Mouse (Mus musculus): Measurements from ENCODE around the gene AC141477.1. TPM values are rescaled to one million over a fixed set of nuclear protein-coding genes. Genes with fewer than 3 reads are reported as not detected.

AC141477.1 gene
- total and polyA plus RNA-seq, 2 experiments = not detected

- peak; percentile 19 for DNase-seq (ENCODE audit: extremely low read depth, low read depth, low spot score)
- H3K36me3 ChIP-seq (ENCODE audit: control insufficient read depth, insufficient read depth, low read length) = no peaks in the 10 kb centered on the region
- H3K27ac ChIP-seq (replicated peaks; ENCODE audit: insufficient read depth, low read depth, low read length) = no peak overlapping the region
- H3K79me2 ChIP-seq (ENCODE audit: control insufficient read depth, insufficient read depth, low read length) = no peaks in the 10 kb centered on the region
- H3K4me1 ChIP-seq (ENCODE audit: control insufficient read depth, insufficient read depth, low read length) = no peaks in the 10 kb centered on the region
- no peak overlapping the region for H3K4me3 ChIP-seq (ENCODE audit: insufficient read depth, low read depth, low read length)
- H3K27me3 ChIP-seq (ENCODE audit: control insufficient read depth, insufficient read depth, low read length) = no peaks in the 10 kb centered on the region
- no peak overlapping the region for H3K9ac ChIP-seq (ENCODE audit: low read depth, low read length)
- no peak for TF ChIP-seq POLR2A (IDR thresholded peaks at IDR 0.05; ENCODE audit: extremely low read depth, insufficient read depth, low read length)
- peak; percentile 80 for TF ChIP-seq CTCF (IDR thresholded peaks at IDR 0.05; ENCODE audit: low read depth, low read length)
- 49% methylated on average over 5 of the region's 5 CpGs for WGBS
Measured at GRCm38 (mm10) chr10:76455289-76455688, 15.0 kb upstream of the AC141477.1 start.

- WGBS = 75% methylated on average over 5 of the region's 5 CpGs
Measured at GRCm38 (mm10) chr10:76448851-76449250, 8.6 kb upstream of the AC141477.1 start, which contains the start of gene 2610028H24Rik. Gene 2610028H24Rik, plus strand, starts transcription at chr10:76449081.

GRCm38 (mm10) chr10:76447406-76448229 lies 7.4 kb upstream of the AC141477.1 start:
- Histone ChIP-seq H3K4me3 (ENCODE audit: insufficient read depth, low read depth, low read length) (no peak overlapping the region), H3K36me3 (ENCODE audit: control insufficient read depth, insufficient read depth, low read length) (no peaks in the 10 kb centered on the region), H3K4me1 (ENCODE audit: control insufficient read depth, insufficient read depth, low read length) (peaks cover 4% of the 10 kb centered on the region), H3K27ac (replicated peaks; ENCODE audit: insufficient read depth, low read depth, low read length) (no peak overlapping the region), H3K27me3 (ENCODE audit: control insufficient read depth, insufficient read depth, low read length) (no peaks in the 10 kb centered on the region), H3K9ac (ENCODE audit: low read depth, low read length) (no peak overlapping the region), H3K79me2 (ENCODE audit: control insufficient read depth, insufficient read depth, low read length) (no peaks in the 10 kb centered on the region)
- DNase-seq (ENCODE audit: extremely low read depth, low read depth, low spot score) = no peak
- TF ChIP-seq POLR2A (IDR thresholded peaks at IDR 0.05; ENCODE audit: extremely low read depth, insufficient read depth, low read length) (no peak), CTCF (IDR thresholded peaks at IDR 0.05; ENCODE audit: low read depth, low read length) (no peak)
- 79% methylated on average over 15 of the region's 15 CpGs for WGBS

More at GRCm38 (mm10) chr10:76448851-76449250, 8.6 kb upstream of the AC141477.1 start, which contains the start of gene 2610028H24Rik:
- no peaks in the 10 kb centered on the region for H3K36me3 ChIP-seq (ENCODE audit: control insufficient read depth, insufficient read depth, low read length)
- no peak for DNase-seq (ENCODE audit: extremely low read depth, low read depth, low spot score)
- no peak within 1 kb of the TSS for H3K27ac ChIP-seq (replicated peaks; ENCODE audit: insufficient read depth, low read depth, low read length)
- no peak within 1 kb of the TSS for H3K9ac ChIP-seq (ENCODE audit: low read depth, low read length)
- no peaks in the 10 kb centered on the region for H3K79me2 ChIP-seq (ENCODE audit: control insufficient read depth, insufficient read depth, low read length)
- no peak within 1 kb of the TSS for H3K4me3 ChIP-seq (ENCODE audit: insufficient read depth, low read depth, low read length)
- H3K4me1 ChIP-seq (ENCODE audit: control insufficient read depth, insufficient read depth, low read length) = no peaks in the 10 kb centered on the region
- H3K27me3 ChIP-seq (ENCODE audit: control insufficient read depth, insufficient read depth, low read length) = no peaks in the 10 kb centered on the region
- TF ChIP-seq CTCF (IDR thresholded peaks at IDR 0.05; ENCODE audit: low read depth, low read length) (no peak), POLR2A (IDR thresholded peaks at IDR 0.05; ENCODE audit: extremely low read depth, insufficient read depth, low read length) (no peak)

- Histone ChIP-seq H3K9ac (ENCODE audit: low read depth, low read length) (no peak overlapping the region), H3K4me1 (ENCODE audit: control insufficient read depth, insufficient read depth, low read length) (peaks cover 6% of the 10 kb centered on the region), H3K4me3 (ENCODE audit: insufficient read depth, low read depth, low read length) (no peak overlapping the region), H3K79me2 (ENCODE audit: control insufficient read depth, insufficient read depth, low read length) (peaks cover 5% of the 10 kb centered on the region), H3K36me3 (ENCODE audit: control insufficient read depth, insufficient read depth, low read length) (no peaks in the 10 kb centered on the region), H3K27me3 (ENCODE audit: control insufficient read depth, insufficient read depth, low read length) (no peaks in the 10 kb centered on the region), H3K27ac (replicated peaks; ENCODE audit: insufficient read depth, low read depth, low read length) (no peak overlapping the region)
- DNase-seq (ENCODE audit: extremely low read depth, low read depth, low spot score) = peak; percentile 12
- WGBS = 58% methylated on average over 4 of the region's 4 CpGs
- TF ChIP-seq CTCF (IDR thresholded peaks at IDR 0.05; ENCODE audit: low read depth, low read length) (no peak), POLR2A (IDR thresholded peaks at IDR 0.05; ENCODE audit: extremely low read depth, insufficient read depth, low read length) (no peak)
Measured at GRCm38 (mm10) chr10:76445996-76446681, 5.9 kb upstream of the AC141477.1 start.

- peaks cover 6% of the 10 kb centered on the region for H3K4me1 ChIP-seq (ENCODE audit: control insufficient read depth, insufficient read depth, low read length)
Measured at GRCm38 (mm10) chr10:76442178-76443088, 2.2 kb upstream of the AC141477.1 start, which contains the start of gene Pcnt. Gene Pcnt, minus strand, starts transcription at chr10:76442786.

More at GRCm38 (mm10) chr10:76442178-76443088, 2.2 kb upstream of the AC141477.1 start, which contains the start of gene Pcnt:
- H3K9ac ChIP-seq (ENCODE audit: low read depth, low read length) = peak within 1 kb of the TSS; percentile 68
- peak; percentile 89 for DNase-seq (ENCODE audit: extremely low read depth, low read depth, low spot score)
- H3K36me3 ChIP-seq (ENCODE audit: control insufficient read depth, insufficient read depth, low read length) = no peaks in the 10 kb centered on the region
- peak within 1 kb of the TSS; percentile 83 for H3K4me3 ChIP-seq (ENCODE audit: insufficient read depth, low read depth, low read length)
- H3K79me2 ChIP-seq (ENCODE audit: control insufficient read depth, insufficient read depth, low read length) = peaks cover 8% of the 10 kb centered on the region
- H3K27me3 ChIP-seq (ENCODE audit: control insufficient read depth, insufficient read depth, low read length) = no peaks in the 10 kb centered on the region
- WGBS = under 1% methylated on average over 78 of the region's 78 CpGs
- TF ChIP-seq CTCF (IDR thresholded peaks at IDR 0.05; ENCODE audit: low read depth, low read length) (peak; percentile 86), POLR2A (IDR thresholded peaks at IDR 0.05; ENCODE audit: extremely low read depth, insufficient read depth, low read length) (0 out of 2 replicates have a peak, but pooled peaks have one; percentile 69)
- peak within 1 kb of the TSS; percentile 82 for H3K27ac ChIP-seq (replicated peaks; ENCODE audit: insufficient read depth, low read depth, low read length)

Measured in liver, adult 2 months (tissue).